Mouse (Mus musculus): ENCODE measurements around the gene Lhfpl2.

Gene Lhfpl2

GRCm38 (mm10) chr13:94066626-94067275 is 9.2 kb downstream of the Lhfpl2 start:
- no peak for DNase-seq (ENCODE audit: low read depth, low spot score)

GRCm38 (mm10) chr13:94068308-94068707 is 10.7 kb downstream of the Lhfpl2 start:
- no peak for DNase-seq (ENCODE audit: low read depth, low spot score)

GRCm38 (mm10) chr13:94069421-94070307 is 12.1 kb downstream of the Lhfpl2 start:
- DNase-seq (ENCODE audit: low read depth, low spot score): no peak

- no peak for DNase-seq (ENCODE audit: low read depth, low spot score)
These were observed 12.7 kb downstream of the Lhfpl2 start for GRCm38 (mm10) chr13:94070308-94070619.

- no peak for DNase-seq (ENCODE audit: low read depth, low spot score)
These were observed 13.3 kb downstream of the Lhfpl2 start for GRCm38 (mm10) chr13:94070927-94071326.

GRCm38 (mm10) chr13:94073046-94073715 is 15.6 kb downstream of the Lhfpl2 start:
- DNase-seq (ENCODE audit: low read depth, low spot score): no peak

GRCm38 (mm10) chr13:94073716-94074115 is 16.1 kb downstream of the Lhfpl2 start:
- DNase-seq (ENCODE audit: low read depth, low spot score): no peak

- DNase-seq (ENCODE audit: low read depth, low spot score): no peak
These were observed 17.6 kb downstream of the Lhfpl2 start for GRCm38 (mm10) chr13:94075181-94075580.

- no peak for DNase-seq (ENCODE audit: low read depth, low spot score)
These were observed 19.8 kb downstream of the Lhfpl2 start for GRCm38 (mm10) chr13:94077136-94078018.

- no peak for DNase-seq (ENCODE audit: low read depth, low spot score)
These were observed 25.6 kb downstream of the Lhfpl2 start for GRCm38 (mm10) chr13:94083196-94083595.

GRCm38 (mm10) chr13:94084220-94085126 is 26.9 kb downstream of the Lhfpl2 start:
- no peak for DNase-seq (ENCODE audit: low read depth, low spot score)

- no peak for DNase-seq (ENCODE audit: low read depth, low spot score)
These were observed 28.7 kb downstream of the Lhfpl2 start for GRCm38 (mm10) chr13:94086090-94086808.

- no peak for DNase-seq (ENCODE audit: low read depth, low spot score)
These were observed 29.5 kb downstream of the Lhfpl2 start for GRCm38 (mm10) chr13:94087061-94087460.

- no peak for DNase-seq (ENCODE audit: low read depth, low spot score)
These were observed 31.2 kb downstream of the Lhfpl2 start for GRCm38 (mm10) chr13:94088788-94089187.

- DNase-seq (ENCODE audit: low read depth, low spot score): no peak
These were observed 31.7 kb downstream of the Lhfpl2 start for GRCm38 (mm10) chr13:94089286-94089685.

GRCm38 (mm10) chr13:94091366-94091765 is 33.8 kb downstream of the Lhfpl2 start:
- DNase-seq (ENCODE audit: low read depth, low spot score): no peak

GRCm38 (mm10) chr13:94094176-94094575 is 36.6 kb downstream of the Lhfpl2 start:
- DNase-seq (ENCODE audit: low read depth, low spot score): no peak

- DNase-seq (ENCODE audit: low read depth, low spot score): no peak
These were observed 37.0 kb downstream of the Lhfpl2 start for GRCm38 (mm10) chr13:94094625-94095024.

GRCm38 (mm10) chr13:94095202-94095601 is 37.6 kb downstream of the Lhfpl2 start:
- DNase-seq (ENCODE audit: low read depth, low spot score): no peak

GRCm38 (mm10) chr13:94097667-94098066 is 40.1 kb downstream of the Lhfpl2 start:
- DNase-seq (ENCODE audit: low read depth, low spot score): no peak

Data from telencephalon, adult 2 months (tissue).